Comparison of ENCODE assay signal across 29 mouse cellular contexts in the genomic region with DNA sequence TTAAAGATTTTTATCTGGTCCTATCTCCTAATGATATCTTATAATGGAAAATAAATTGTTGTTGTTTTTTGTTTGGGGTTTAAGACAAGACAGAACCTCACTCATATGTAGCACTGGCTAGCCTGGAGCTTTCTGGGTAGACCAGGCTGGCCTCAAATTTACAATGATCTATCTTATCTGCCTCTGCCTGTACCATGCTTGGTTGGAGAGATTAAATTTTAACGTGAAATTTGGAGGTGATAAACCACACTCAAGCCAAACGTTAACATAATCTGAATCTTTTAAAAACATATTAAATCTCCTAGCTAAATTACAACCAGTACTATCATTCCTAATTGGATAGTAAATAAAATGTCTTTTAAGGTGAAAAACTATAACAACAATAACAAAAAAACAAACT.
"Had no signal": no experiment of that assay in that cellular context is flagged by ENCODE, and none has a peak within 500 bp of the region (broad histone marks: within the 10 kb centered on the region; RNA-seq: fewer than 3 reads in every experiment).

No protein-coding gene starts in this region.

- H3K4me3 ChIP-seq: heart, embryonic 12.5 days; heart, embryonic 13.5 days; heart, embryonic 15.5 days; hindbrain, embryonic 10.5 days; hindbrain, embryonic 12.5 days; hindbrain, embryonic 13.5 days; hindbrain, embryonic 15.5 days; intestine, embryonic 15.5 days; kidney, embryonic 15.5 days; layer of hippocampus, adult 2 months; left cerebral cortex, adult 2 months had no signal

- H3K36me3 ChIP-seq: heart, embryonic 15.5 days; hindbrain, embryonic 15.5 days; intestine, embryonic 15.5 days had no signal

- H3K27me3 ChIP-seq: heart, embryonic 12.5 days; heart, embryonic 13.5 days; heart, embryonic 15.5 days; hindbrain, embryonic 12.5 days; hindbrain, embryonic 13.5 days; hindbrain, embryonic 15.5 days; intestine, embryonic 15.5 days; kidney, embryonic 15.5 days had no signal

- H3K4me1 ChIP-seq: heart, embryonic 15.5 days; hindbrain, embryonic 12.5 days; hindbrain, embryonic 15.5 days had no signal

- H3K9ac ChIP-seq: heart, embryonic 12.5 days; heart, embryonic 13.5 days; heart, embryonic 15.5 days; hindbrain, embryonic 12.5 days; hindbrain, embryonic 13.5 days; hindbrain, embryonic 14.5 days; hindbrain, embryonic 15.5 days; intestine, embryonic 15.5 days; kidney, embryonic 15.5 days had no signal

- DNase-seq: heart, postnatal 10 days; heart, postnatal 14 days; heart, postnatal 36 days; heart, postnatal 4 days; kidney, adult 11 months; kidney, adult 18-20 months; kidney, adult 2 months; kidney, adult 8-10 months; kidney, adult 9 months; kidney, postnatal 10 days; kidney, postnatal 14 days; kidney, postnatal 25 days; kidney, postnatal 36 days; kidney, postnatal 4 days; layer of hippocampus, adult 9-11 months; layer of hippocampus, postnatal 36 days had no signal

- H3K27ac ChIP-seq: heart, embryonic 13.5 days; heart, embryonic 15.5 days; hindbrain, embryonic 10.5 days; hindbrain, embryonic 12.5 days; hindbrain, embryonic 13.5 days; hindbrain, embryonic 14.5 days; hindbrain, embryonic 15.5 days; hindbrain, postnatal 0 days; intestine, embryonic 15.5 days; kidney, embryonic 15.5 days; layer of hippocampus, adult 2 months; left cerebral cortex, adult 2 months had no signal

- H3K9me3 ChIP-seq: heart, embryonic 12.5 days; heart, embryonic 13.5 days; heart, embryonic 15.5 days; hindbrain, embryonic 10.5 days; hindbrain, embryonic 12.5 days; hindbrain, embryonic 13.5 days; hindbrain, embryonic 15.5 days; intestine, embryonic 15.5 days; kidney, embryonic 15.5 days had no signal
